Mouse (Mus musculus): ENCODE measurements around the gene Eya4. TPM values are rescaled to one million over a fixed set of nuclear protein-coding genes. Genes with fewer than 3 reads are reported as not detected.

The Eya4 gene
- polyA plus RNA-seq, 1 experiment from 2014 or later, result 0.11 TPM

DNA sequence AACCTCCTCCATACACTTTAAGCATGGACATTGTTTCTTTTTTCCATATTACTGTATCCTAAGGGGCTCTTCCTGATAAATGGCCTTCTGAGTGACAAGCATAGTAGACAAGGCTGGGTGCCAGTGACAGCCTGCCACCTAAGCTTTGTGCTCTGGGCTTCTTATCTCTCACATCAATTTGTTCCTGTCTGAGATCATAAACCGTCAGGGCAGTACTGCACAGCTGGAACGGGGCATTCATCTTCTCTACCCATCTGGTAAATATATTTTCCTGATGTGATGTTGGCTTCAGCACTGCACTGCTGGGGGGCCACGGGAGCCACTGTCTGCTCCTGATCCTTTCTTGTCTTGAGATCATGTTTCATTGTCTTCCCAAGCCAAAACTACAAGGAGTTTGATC, 261.8 kb downstream of the Eya4 start:
- H3K36me3 ChIP-seq (ENCODE audit: insufficient read depth, low read length), result no peaks in the 10 kb centered on the region
- DNase-seq (ENCODE audit: low spot score), result no peak
- no peak overlapping the region for H3K27ac ChIP-seq (ENCODE audit: low read length)
- WGBS, result 19% methylated on average over 3 of the region's 3 CpGs
- no peaks in the 10 kb centered on the region for H3K9me3 ChIP-seq (ENCODE audit: low read length)
- ATAC-seq, result no peak
- no peak overlapping the region for H3K4me3 ChIP-seq (ENCODE audit: low read depth, low read length)
- H3K9ac ChIP-seq (replicated peaks; ENCODE audit: low read depth), result no peak overlapping the region
- H3K4me1 ChIP-seq (ENCODE audit: insufficient read depth, low read depth, low read length), result no peaks in the 10 kb centered on the region
- no peaks in the 10 kb centered on the region for H3K27me3 ChIP-seq (replicated peaks; ENCODE audit: insufficient read depth, low read length)
- H3K4me2 ChIP-seq (replicated peaks; ENCODE audit: low read depth, low read length), result no peak overlapping the region
- no peak for TF ChIP-seq EP300 (IDR thresholded peaks at IDR 0.05)
- TF ChIP-seq CTCF (IDR thresholded peaks at IDR 0.05), result no peak

- H3K27ac ChIP-seq (ENCODE audit: low read length), result no peak overlapping the region
- no peaks in the 10 kb centered on the region for H3K36me3 ChIP-seq (ENCODE audit: insufficient read depth, low read length)
- H3K9me3 ChIP-seq (ENCODE audit: low read length), result no peaks in the 10 kb centered on the region
- no peaks in the 10 kb centered on the region for H3K4me1 ChIP-seq (ENCODE audit: insufficient read depth, low read depth, low read length)
- TF ChIP-seq CTCF (IDR thresholded peaks at IDR 0.05) (peak; percentile 69), EP300 (IDR thresholded peaks at IDR 0.05) (no peak)
- no peaks in the 10 kb centered on the region for H3K27me3 ChIP-seq (replicated peaks; ENCODE audit: insufficient read depth, low read length)
- H3K4me2 ChIP-seq (replicated peaks; ENCODE audit: low read depth, low read length), result no peak overlapping the region; the same call in 1 of the 2 replicates
- ATAC-seq, result peak; percentile 25; the same call in 1 of the 2 replicates
- WGBS, result 46% methylated on average over 21 of the region's 21 CpGs
- H3K4me3 ChIP-seq (ENCODE audit: low read depth, low read length), result no peak overlapping the region
- DNase-seq (ENCODE audit: low spot score), result peak; percentile 73
- H3K9ac ChIP-seq (replicated peaks; ENCODE audit: low read depth), result no peak overlapping the region
These were observed 264.0 kb downstream of the Eya4 start for GRCm38 (mm10) chr10:23086352-23087215.

DNA sequence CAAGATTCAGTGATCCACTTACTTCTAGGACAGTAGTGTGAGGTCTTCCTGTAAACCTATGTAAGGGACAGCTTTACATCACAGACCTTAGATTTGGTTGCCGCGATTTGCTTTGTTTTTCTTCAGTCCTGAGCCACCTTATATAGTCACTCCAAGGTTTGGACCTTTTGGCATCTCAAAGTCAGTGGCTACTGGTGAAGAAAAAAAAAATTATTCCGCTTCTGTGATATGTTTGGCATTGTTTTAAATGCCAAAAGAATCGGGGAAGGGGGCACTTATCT, 269.1 kb downstream of the Eya4 start:
- Histone ChIP-seq H3K4me2 (replicated peaks; ENCODE audit: low read depth, low read length) (no peak overlapping the region), H3K4me1 (ENCODE audit: insufficient read depth, low read depth, low read length) (no peaks in the 10 kb centered on the region), H3K36me3 (ENCODE audit: insufficient read depth, low read length) (no peaks in the 10 kb centered on the region), H3K9ac (replicated peaks; ENCODE audit: low read depth) (no peak overlapping the region), H3K4me3 (ENCODE audit: low read depth, low read length) (no peak overlapping the region), H3K27me3 (replicated peaks; ENCODE audit: insufficient read depth, low read length) (no peaks in the 10 kb centered on the region), H3K9me3 (ENCODE audit: low read length) (no peaks in the 10 kb centered on the region), H3K27ac (ENCODE audit: low read length) (no peak overlapping the region)
- ATAC-seq, result no peak
- no peak for DNase-seq (ENCODE audit: low spot score)
- 22% methylated on average over 4 of the region's 4 CpGs for WGBS
- TF ChIP-seq EP300 (IDR thresholded peaks at IDR 0.05), result no peak
- TF ChIP-seq CTCF (IDR thresholded peaks at IDR 0.05), result no peak

DNA sequence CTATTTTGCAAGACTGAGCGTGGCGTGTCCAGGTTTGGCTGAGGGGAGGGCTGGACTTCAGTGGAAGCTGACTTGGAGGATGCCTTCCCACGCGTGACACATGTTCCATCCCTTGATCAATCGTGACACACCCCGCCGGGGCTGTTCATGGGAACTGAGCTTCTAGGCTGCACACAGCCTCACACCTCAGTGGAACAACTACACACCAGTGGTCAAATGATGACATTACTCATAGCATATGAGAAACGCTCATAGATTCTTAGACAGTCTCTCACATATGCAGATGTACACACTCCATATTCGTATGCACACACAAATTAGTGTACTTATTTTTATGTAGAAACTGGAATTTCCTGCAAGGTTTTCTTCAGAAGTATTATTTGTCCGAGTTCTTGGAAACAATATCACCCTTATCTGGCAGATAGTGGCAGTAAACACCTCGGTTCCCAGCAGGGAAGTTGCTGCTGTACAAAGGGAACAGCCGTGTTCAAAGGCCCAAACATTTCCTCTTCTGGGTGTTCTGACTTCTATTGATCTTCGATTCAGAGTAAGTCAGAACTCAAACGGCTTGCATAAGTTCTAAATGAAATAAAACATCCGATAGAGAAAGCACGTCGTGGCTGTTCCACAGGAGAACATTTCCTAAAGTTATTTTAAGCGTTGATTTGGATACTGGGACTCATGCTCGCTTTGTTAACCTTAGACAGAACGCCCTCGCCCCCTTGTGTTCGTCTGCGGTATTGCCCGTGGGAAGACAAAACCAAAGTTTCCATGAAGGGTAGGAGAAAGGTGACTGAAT, 269.6 kb downstream of the Eya4 start:
- Histone ChIP-seq H3K4me3 (ENCODE audit: low read depth, low read length) (no peak overlapping the region), H3K9ac (replicated peaks; ENCODE audit: low read depth) (no peak overlapping the region), H3K36me3 (ENCODE audit: insufficient read depth, low read length) (no peaks in the 10 kb centered on the region), H3K9me3 (ENCODE audit: low read length) (no peaks in the 10 kb centered on the region), H3K4me2 (replicated peaks; ENCODE audit: low read depth, low read length) (peak overlapping the region; percentile 33), H3K27ac (ENCODE audit: low read length) (peak overlapping the region; percentile 33; the same call in 1 of the 2 replicates), H3K27me3 (replicated peaks; ENCODE audit: insufficient read depth, low read length) (no peaks in the 10 kb centered on the region), H3K4me1 (ENCODE audit: insufficient read depth, low read depth, low read length) (no peaks in the 10 kb centered on the region)
- ATAC-seq (peak; percentile 67), DNase-seq (ENCODE audit: low spot score) (peak; percentile 87)
- TF ChIP-seq EP300 (IDR thresholded peaks at IDR 0.05) (no peak), CTCF (IDR thresholded peaks at IDR 0.05) (peak; percentile 99)
- WGBS, result 31% methylated on average over 24 of the region's 24 CpGs

DNA sequence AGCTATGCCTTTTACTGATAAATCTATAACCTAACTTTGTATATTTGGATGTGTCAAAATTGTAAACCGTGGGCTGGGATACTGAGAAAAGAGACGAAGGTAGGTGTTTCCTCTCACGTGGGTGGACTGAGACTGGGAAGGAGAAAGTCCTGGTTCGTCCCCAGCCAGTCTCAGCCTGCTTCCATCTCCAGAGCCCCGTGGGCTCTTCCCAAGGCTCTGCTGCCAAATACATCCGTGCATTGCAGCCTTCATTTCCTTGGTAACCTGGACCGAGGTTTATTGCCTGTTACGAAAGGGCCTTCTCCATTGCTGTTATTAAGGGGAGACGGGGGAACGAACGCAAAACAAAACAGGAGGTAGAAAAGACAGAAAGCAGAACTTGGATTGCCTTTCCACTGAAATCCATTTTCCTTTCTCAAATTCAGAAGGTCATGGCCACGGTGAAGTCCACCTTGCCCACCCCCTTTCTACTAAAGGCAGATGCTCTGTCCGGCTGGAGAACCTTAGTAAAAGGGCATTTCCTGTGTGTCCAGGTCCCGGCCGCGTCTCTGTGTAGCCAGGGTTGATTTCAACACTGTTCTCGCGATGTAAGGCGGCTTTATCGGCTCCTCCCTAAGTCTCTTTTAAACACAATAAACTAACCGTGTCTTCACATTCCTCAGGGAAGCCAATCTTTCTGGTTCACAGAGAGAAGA, 273.7 kb downstream of the Eya4 start:
- H3K9ac ChIP-seq (replicated peaks; ENCODE audit: low read depth), result no peak overlapping the region
- peak; percentile 46; the same call in 1 of the 2 replicates for ATAC-seq
- H3K27me3 ChIP-seq (replicated peaks; ENCODE audit: insufficient read depth, low read length), result no peaks in the 10 kb centered on the region
- peak overlapping the region; percentile 24 for H3K4me3 ChIP-seq (ENCODE audit: low read depth, low read length)
- H3K9me3 ChIP-seq (ENCODE audit: low read length), result no peaks in the 10 kb centered on the region
- peak overlapping the region; percentile 49 for H3K4me2 ChIP-seq (replicated peaks; ENCODE audit: low read depth, low read length)
- TF ChIP-seq CTCF (IDR thresholded peaks at IDR 0.05) (no peak), EP300 (IDR thresholded peaks at IDR 0.05) (no peak)
- H3K4me1 ChIP-seq (ENCODE audit: insufficient read depth, low read depth, low read length), result no peaks in the 10 kb centered on the region
- WGBS, result 36% methylated on average over 21 of the region's 21 CpGs
- peak overlapping the region; percentile 66 for H3K27ac ChIP-seq (ENCODE audit: low read length)
- peak; percentile 60 for DNase-seq (ENCODE audit: low spot score)
- H3K36me3 ChIP-seq (ENCODE audit: insufficient read depth, low read length), result no peaks in the 10 kb centered on the region

- no peak for DNase-seq (ENCODE audit: low spot score)
- H3K36me3 ChIP-seq (ENCODE audit: insufficient read depth, low read length), result no peaks in the 10 kb centered on the region
- H3K9me3 ChIP-seq (ENCODE audit: low read length), result no peaks in the 10 kb centered on the region
- ATAC-seq, result no peak
- H3K4me1 ChIP-seq (ENCODE audit: insufficient read depth, low read depth, low read length), result no peaks in the 10 kb centered on the region
- no peak overlapping the region for H3K4me3 ChIP-seq (ENCODE audit: low read depth, low read length)
- H3K9ac ChIP-seq (replicated peaks; ENCODE audit: low read depth), result no peak overlapping the region
- H3K4me2 ChIP-seq (replicated peaks; ENCODE audit: low read depth, low read length), result no peak overlapping the region
- H3K27me3 ChIP-seq (replicated peaks; ENCODE audit: insufficient read depth, low read length), result no peaks in the 10 kb centered on the region
- TF ChIP-seq CTCF (IDR thresholded peaks at IDR 0.05), result no peak
- no peak for TF ChIP-seq EP300 (IDR thresholded peaks at IDR 0.05)
- 69% methylated on average over 2 of the region's 2 CpGs for WGBS
- H3K27ac ChIP-seq (ENCODE audit: low read length), result no peak overlapping the region
These were observed 277.2 kb downstream of the Eya4 start for GRCm38 (mm10) chr10:23073431-23073830.
